ENCODE assay signal across 8 mouse cellular contexts in genomic region chr11:70220731-70221602, GRCm38 (mm10). TPM values are rescaled to one million over a fixed set of nuclear protein-coding genes. Genes with fewer than 3 reads are reported as not detected.
DNase-seq lines count a peak whose midpoint lies in the region; ATAC-seq and TF ChIP-seq lines count a peak whose summit lies in the region.

Gene Slc16a13, minus strand, starts transcription at chr11:70221064.

- intact Hi-C loops in heart, postnatal 14 days (cut with DNase I): no loop called here

- peak; percentile 98 for DNase-seq in ES-E14 (ENCODE audit: low read depth, low spot score)
- peak; percentile 98 for DNase-seq in cerebellum, adult 11 months
- peak; percentile 99 for DNase-seq in forebrain, embryonic 14.5 days (ENCODE audit: low spot score)
- DNase-seq in heart, postnatal 14 days: peak; percentile 89 to 90
- DNase-seq in large intestine, adult 2 months (ENCODE audit: low read depth, low spot score): peak; percentile 95
- peak; percentile 98 for DNase-seq in telencephalon, adult 2 months (ENCODE audit: low read depth, low spot score)

- H3K4me2 ChIP-seq in forebrain, embryonic 14.5 days (ENCODE audit: low read length): peak within 1 kb of the TSS; percentile 68
- H3K4me2 ChIP-seq in liver, embryonic 16.5 days (ENCODE audit: low read depth, low read length): peak within 1 kb of the TSS; percentile 99
- peak within 1 kb of the TSS; percentile 88 for H3K4me2 ChIP-seq in neural tube, embryonic 12.5 days (replicated peaks)

- peak within 1 kb of the TSS; percentile 66 for H3K9ac ChIP-seq in ES-E14 (ENCODE audit: insufficient read depth, low read depth, low read length, poor library complexity, severe bottlenecking)
- H3K9ac ChIP-seq in forebrain, embryonic 14.5 days (ENCODE audit: low read length): peak within 1 kb of the TSS; percentile 73
- peak within 1 kb of the TSS; percentile 82 for H3K9ac ChIP-seq in liver, embryonic 16.5 days (ENCODE audit: low read depth, low read length)
- H3K9ac ChIP-seq in neural tube, embryonic 12.5 days: peak within 1 kb of the TSS; percentile 77

- peak within 1 kb of the TSS; percentile 61 to 67 for H3K4me3 ChIP-seq in ES-E14 (ENCODE audit: insufficient read depth in 1 of 2, low read depth in 1 of 2, low read length in 2 of 2, poor library complexity in 1 of 2, severe bottlenecking in 1 of 2)
- peak within 1 kb of the TSS; percentile 42 for H3K4me3 ChIP-seq in forebrain, embryonic 14.5 days (ENCODE audit: low read depth, low read length)
- peak within 1 kb of the TSS; percentile 75 for H3K4me3 ChIP-seq in liver, embryonic 16.5 days (ENCODE audit: low read depth, low read length)
- peak within 1 kb of the TSS; percentile 56 for H3K4me3 ChIP-seq in neural tube, embryonic 12.5 days

- peak within 1 kb of the TSS; percentile 14; the same call in 1 of the 2 replicates for H3K27ac ChIP-seq in ES-E14 (ENCODE audit: insufficient read depth, low read depth, low read length, poor library complexity, severe bottlenecking)
- H3K27ac ChIP-seq in forebrain, embryonic 14.5 days (ENCODE audit: low read depth, low read length): peak within 1 kb of the TSS; percentile 70
- H3K27ac ChIP-seq in liver, embryonic 16.5 days (ENCODE audit: low read length): peak within 1 kb of the TSS; percentile 98
- peak within 1 kb of the TSS; percentile 68 for H3K27ac ChIP-seq in neural tube, embryonic 12.5 days

- peak; percentile 98 for ATAC-seq in forebrain, embryonic 14.5 days
- ATAC-seq in liver, embryonic 16.5 days (ENCODE audit: low read depth): peak; percentile 85
- peak; percentile 96 for ATAC-seq in neural tube, embryonic 12.5 days (ENCODE audit: low FRiP score, low read depth)

- no peaks in the 10 kb centered on the region for H3K9me3 ChIP-seq in ES-E14 (ENCODE audit: control insufficient read depth, insufficient read depth, low read depth, low read length)
- no peaks in the 10 kb centered on the region for H3K9me3 ChIP-seq in forebrain, embryonic 14.5 days (replicated peaks; ENCODE audit: control insufficient read depth, low read length)
- H3K9me3 ChIP-seq in liver, embryonic 16.5 days (replicated peaks; ENCODE audit: control insufficient read depth, low read length): no peaks in the 10 kb centered on the region
- no peaks in the 10 kb centered on the region for H3K9me3 ChIP-seq in neural tube, embryonic 12.5 days

- peaks cover 10% of the 10 kb centered on the region for H3K27me3 ChIP-seq in forebrain, embryonic 14.5 days (replicated peaks; ENCODE audit: control insufficient read depth, insufficient read depth, low read length)
- H3K27me3 ChIP-seq in liver, embryonic 16.5 days (ENCODE audit: control insufficient read depth, insufficient read depth, low read depth, low read length): peaks cover 3% of the 10 kb centered on the region
- peaks cover 40% of the 10 kb centered on the region for H3K27me3 ChIP-seq in neural tube, embryonic 12.5 days (replicated peaks)

- in situ Hi-C loops in ES-E14 (cut with MboI; ENCODE audit: low sequenced_read_pairs in 2 of 2, unreplicated experiment in 2 of 2): no loop called here

- under 1% methylated on average over 28 of the region's 28 CpGs for WGBS in forebrain, embryonic 14.5 days
- WGBS in large intestine, adult 2 months: under 1% methylated on average over 28 of the region's 28 CpGs
- WGBS in liver, embryonic 16.5 days (ENCODE audit: insufficient replicate concordance): under 1% methylated on average over 28 of the region's 28 CpGs
- WGBS in neural tube, embryonic 12.5 days: under 1% methylated on average over 28 of the region's 28 CpGs

- H3K36me3 ChIP-seq in ES-E14 (ENCODE audit: control insufficient read depth, insufficient read depth, low read length, poor library complexity, severe bottlenecking): peaks cover 14% of the 10 kb centered on the region
- peaks cover 15% of the 10 kb centered on the region for H3K36me3 ChIP-seq in forebrain, embryonic 14.5 days (ENCODE audit: control insufficient read depth, insufficient read depth, low read length)
- H3K36me3 ChIP-seq in liver, embryonic 16.5 days (ENCODE audit: control insufficient read depth, insufficient read depth): no peaks in the 10 kb centered on the region
- H3K36me3 ChIP-seq in neural tube, embryonic 12.5 days: peaks cover 12% of the 10 kb centered on the region

- peaks cover 2 to 15% of the 10 kb centered on the region in 2 experiments; a peak in 2 of 4 replicates for H3K4me1 ChIP-seq in ES-E14 (ENCODE audit: control insufficient read depth in 2 of 2, insufficient read depth in 2 of 2, low read length in 2 of 2, poor library complexity in 1 of 2)
- peaks cover 23% of the 10 kb centered on the region for H3K4me1 ChIP-seq in forebrain, embryonic 14.5 days (ENCODE audit: control insufficient read depth, insufficient read depth, low read length)
- peaks cover 30% of the 10 kb centered on the region for H3K4me1 ChIP-seq in liver, embryonic 16.5 days (ENCODE audit: control insufficient read depth, low read depth, low read length)
- peaks cover 36% of the 10 kb centered on the region for H3K4me1 ChIP-seq in neural tube, embryonic 12.5 days

TF ChIP-seq in ES-E14, 5 proteins besides CTCF, POLR2A, EP300 and RAD21:
- TF ChIP-seq ZC3H11A (IDR thresholded peaks at IDR 0.05; ENCODE audit: borderline replicate concordance, low read depth, low read length): no peak
- 0 out of 2 replicates have a peak, but pooled peaks have one; percentile 34 for TF ChIP-seq HCFC1 (IDR thresholded peaks at IDR 0.05; ENCODE audit: borderline replicate concordance, insufficient read depth, low read length)

RNA-seq across cellular contexts. Expression of gene Slc16a13, which starts in this region (rescaled TPM):
- 10.7 and 12.4 TPM in 2 replicates for total RNA-seq in ES-E14 (2012; rRNA removed)
- polyA plus RNA-seq in forebrain, embryonic 14.5 days (2014; fragmentation: Nextera tagmentation; extraction: Ambion mirVana): 9.2 and 12.9 TPM in 2 replicates
- total RNA-seq in heart, postnatal 14 days (2021): 1 to 10 TPM; 4.2 to 5.8 TPM
- 3.8 and 5.3 TPM in 2 replicates for polyA plus RNA-seq in large intestine, adult 2 months (2012; rRNA removed)
- polyA plus RNA-seq in liver, embryonic 16.5 days (2015; fragmentation: Nextera tagmentation; extraction: Ambion mirVana): 2.6 and 4.3 TPM in 2 replicates
- polyA plus RNA-seq in neural tube, embryonic 12.5 days (2016; fragmentation: Nextera tagmentation; extraction: Ambion mirVana): 13.6 and 16.3 TPM in 2 replicates

Comparison
In these comparisons a context has a peak if more than half of its experiments do, and no peak if none do; other contexts are left out.
1. Peak in every context shown above with its lines: DNase-seq, ATAC-seq, H3K4me3 ChIP-seq and H3K27ac ChIP-seq.
2. H3K27ac ChIP-seq: peak in every context shown above with its lines; median percentile 98 in liver, embryonic 16.5 days; 70 in forebrain, embryonic 14.5 days; 68 in neural tube, embryonic 12.5 days; 14 in ES-E14.